Mouse (Mus musculus): Measurements from ENCODE around the gene Rnase4. TPM values are rescaled to one million over a fixed set of nuclear protein-coding genes. Genes with fewer than 3 reads are reported as not detected.

Rnase4 gene
- polyA plus RNA-seq, 1 experiment from 2014 or later: 166 TPM

DNA sequence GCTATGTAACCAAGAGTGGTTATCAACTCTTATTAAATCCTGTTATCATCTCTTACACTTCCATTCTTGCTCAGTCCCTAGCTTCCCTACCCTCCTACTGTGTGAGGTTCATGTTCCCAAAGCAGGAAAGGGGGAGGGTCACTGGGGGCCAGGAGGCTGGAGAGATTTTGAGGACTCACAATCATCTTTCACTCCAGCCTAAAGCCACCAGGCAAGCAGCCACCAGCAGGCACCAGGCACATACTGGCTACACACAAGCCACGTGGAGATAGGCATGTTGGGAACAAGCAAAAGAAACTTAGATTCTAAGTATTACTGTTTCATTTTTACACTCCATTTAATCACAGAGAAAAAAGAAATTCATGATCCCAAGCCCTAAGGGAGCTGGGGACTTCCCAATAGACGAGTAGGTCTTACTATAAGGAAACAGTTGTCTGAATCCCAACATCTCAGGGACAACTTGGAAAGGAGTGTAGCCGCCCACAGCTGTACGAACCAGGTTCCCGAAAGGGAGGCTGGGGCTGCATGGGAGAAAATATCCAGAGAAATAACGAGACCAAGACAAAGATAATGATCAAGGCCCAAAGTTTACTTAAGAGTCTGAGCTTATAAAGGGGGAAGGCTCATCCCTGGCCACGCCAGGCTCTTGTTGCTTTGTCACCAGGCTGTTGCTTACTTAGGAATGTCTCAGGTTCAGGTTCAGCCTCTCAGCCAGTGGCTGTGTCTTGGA lies 40.4 kb downstream of the Rnase4 start:
- WGBS: 76% methylated on average over 7 of the region's 7 CpGs
- no peak overlapping the region for H3K27ac ChIP-seq (ENCODE audit: low read length)
- no peaks in the 10 kb centered on the region for H3K27me3 ChIP-seq (ENCODE audit: control insufficient read depth, insufficient read depth, low read length)
- H3K9me3 ChIP-seq (replicated peaks; ENCODE audit: control insufficient read depth, low read length): no peaks in the 10 kb centered on the region
- H3K4me3 ChIP-seq (replicated peaks; ENCODE audit: low read length): no peak overlapping the region
- no peaks in the 10 kb centered on the region; the same call in 1 of the 2 replicates for H3K4me1 ChIP-seq (ENCODE audit: control insufficient read depth, insufficient read depth, low read length)
- no peak overlapping the region for H3K4me2 ChIP-seq (ENCODE audit: low read depth, low read length)
- no peaks in the 10 kb centered on the region for H3K36me3 ChIP-seq (ENCODE audit: control insufficient read depth, insufficient read depth, low read length)
- H3K9ac ChIP-seq (ENCODE audit: low read length): no peak overlapping the region
- no peak for ATAC-seq (ENCODE audit: insufficient read depth, low FRiP score)

DNA sequence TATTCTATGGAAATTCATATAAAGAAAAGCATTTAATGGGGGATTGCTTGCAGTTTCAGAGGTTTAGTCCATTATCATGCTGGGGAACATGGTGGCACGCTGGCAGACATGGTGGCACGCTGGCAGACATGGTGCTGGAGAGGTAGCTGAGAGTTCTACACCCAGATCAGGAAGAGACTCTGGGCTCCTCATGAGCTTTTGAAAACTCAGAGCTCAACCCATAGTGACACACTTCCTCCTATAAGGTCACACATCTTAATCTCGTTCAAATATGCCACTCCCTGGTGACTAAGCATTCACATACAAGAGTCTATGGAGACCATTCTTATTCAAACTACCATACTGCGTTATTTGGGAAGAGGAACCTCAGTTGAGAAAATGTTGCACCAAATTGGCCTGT lies 41.5 kb downstream of the Rnase4 start:
- 78% methylated on average over 4 of the region's 4 CpGs for WGBS
- H3K9me3 ChIP-seq (replicated peaks; ENCODE audit: control insufficient read depth, low read length): no peaks in the 10 kb centered on the region
- no peak overlapping the region for H3K27ac ChIP-seq (ENCODE audit: low read length)
- H3K9ac ChIP-seq (ENCODE audit: low read length): no peak overlapping the region
- H3K27me3 ChIP-seq (ENCODE audit: control insufficient read depth, insufficient read depth, low read length): no peaks in the 10 kb centered on the region
- H3K4me2 ChIP-seq (ENCODE audit: low read depth, low read length): no peak overlapping the region
- H3K4me3 ChIP-seq (replicated peaks; ENCODE audit: low read length): no peak overlapping the region
- peak; percentile 73; the same call in 1 of the 2 replicates for ATAC-seq (ENCODE audit: insufficient read depth, low FRiP score)
- no peaks in the 10 kb centered on the region; the same call in 1 of the 2 replicates for H3K4me1 ChIP-seq (ENCODE audit: control insufficient read depth, insufficient read depth, low read length)
- no peaks in the 10 kb centered on the region for H3K36me3 ChIP-seq (ENCODE audit: control insufficient read depth, insufficient read depth, low read length)

DNA sequence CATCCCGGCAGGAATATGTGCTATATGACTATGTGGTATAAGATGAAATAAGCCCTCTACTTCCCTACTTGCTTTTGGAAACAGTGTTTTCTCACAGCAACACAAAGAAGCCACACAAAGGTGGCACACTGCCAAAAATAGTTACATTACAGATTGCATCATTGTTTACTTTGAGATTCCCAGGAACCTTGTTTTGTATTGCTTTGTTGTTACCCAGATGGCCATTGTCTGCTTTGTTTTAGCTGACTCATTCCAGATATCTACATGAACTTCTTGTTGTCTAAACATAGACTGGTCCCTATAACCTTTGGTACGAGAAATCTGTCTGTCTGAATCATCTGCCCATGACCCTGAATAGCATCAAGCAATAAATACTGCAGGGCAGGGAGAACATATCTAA lies 49.5 kb downstream of the Rnase4 start:
- Histone ChIP-seq H3K4me3 (replicated peaks; ENCODE audit: low read length) (no peak overlapping the region), H3K27ac (ENCODE audit: low read length) (no peak overlapping the region), H3K36me3 (ENCODE audit: control insufficient read depth, insufficient read depth, low read length) (no peaks in the 10 kb centered on the region), H3K4me1 (ENCODE audit: control insufficient read depth, insufficient read depth, low read length) (no peaks in the 10 kb centered on the region), H3K9me3 (replicated peaks; ENCODE audit: control insufficient read depth, low read length) (no peaks in the 10 kb centered on the region), H3K4me2 (ENCODE audit: low read depth, low read length) (no peak overlapping the region), H3K27me3 (ENCODE audit: control insufficient read depth, insufficient read depth, low read length) (no peaks in the 10 kb centered on the region), H3K9ac (ENCODE audit: low read length) (no peak overlapping the region)
- 61% methylated on average over 2 of the region's 2 CpGs for WGBS
- no peak for ATAC-seq (ENCODE audit: insufficient read depth, low FRiP score)

DNA sequence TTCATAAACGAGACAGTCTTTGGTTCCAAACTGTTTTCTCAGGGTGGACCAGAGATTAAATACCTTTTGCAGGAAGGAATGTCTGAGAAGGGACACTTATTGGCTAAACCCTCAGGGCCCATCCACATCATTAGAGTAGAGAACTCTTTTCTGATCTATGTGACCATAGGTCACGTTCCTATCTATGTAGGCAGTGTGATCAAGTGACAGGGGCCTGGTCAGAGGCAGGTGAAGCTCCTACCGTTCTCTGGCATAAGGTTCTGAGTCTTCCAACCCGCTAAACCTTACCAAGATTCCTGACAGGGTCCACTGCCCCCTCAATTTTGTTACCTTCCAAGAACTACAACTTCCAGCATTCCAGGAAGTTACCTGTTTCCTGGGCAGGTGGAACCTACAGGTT lies 51.2 kb downstream of the Rnase4 start:
- Histone ChIP-seq H3K36me3 (ENCODE audit: control insufficient read depth, insufficient read depth, low read length) (no peaks in the 10 kb centered on the region), H3K4me2 (ENCODE audit: low read depth, low read length) (no peak overlapping the region), H3K4me1 (ENCODE audit: control insufficient read depth, insufficient read depth, low read length) (no peaks in the 10 kb centered on the region), H3K4me3 (replicated peaks; ENCODE audit: low read length) (no peak overlapping the region), H3K27ac (ENCODE audit: low read length) (no peak overlapping the region), H3K27me3 (ENCODE audit: control insufficient read depth, insufficient read depth, low read length) (no peaks in the 10 kb centered on the region), H3K9me3 (replicated peaks; ENCODE audit: control insufficient read depth, low read length) (no peaks in the 10 kb centered on the region), H3K9ac (ENCODE audit: low read length) (no peak overlapping the region)
- 84% methylated on average over 4 of the region's 4 CpGs for WGBS
- no peak for ATAC-seq (ENCODE audit: insufficient read depth, low FRiP score)

DNA sequence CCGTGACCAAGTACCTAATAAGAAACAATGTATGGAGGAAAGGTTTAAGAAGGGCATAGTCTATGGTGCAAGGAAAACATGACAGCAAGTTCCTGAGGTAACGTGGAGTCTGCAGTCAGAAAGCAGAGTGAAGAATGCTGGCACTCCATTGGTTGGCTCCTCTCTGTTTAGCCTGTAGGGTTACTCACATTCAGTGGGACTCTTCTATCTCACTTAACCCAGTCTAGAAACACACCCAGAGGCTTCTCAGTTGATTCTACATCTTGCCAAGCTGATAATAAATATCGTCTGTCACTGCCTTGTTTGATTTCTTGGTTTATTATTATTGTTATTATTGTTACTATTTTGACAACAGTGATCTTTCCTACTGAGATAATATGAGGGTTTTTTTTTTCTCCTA lies 51.7 kb downstream of the Rnase4 start:
- H3K4me3 ChIP-seq (replicated peaks; ENCODE audit: low read length): no peak overlapping the region
- no peaks in the 10 kb centered on the region for H3K27me3 ChIP-seq (ENCODE audit: control insufficient read depth, insufficient read depth, low read length)
- 74% methylated on average over 3 of the region's 3 CpGs for WGBS
- H3K9ac ChIP-seq (ENCODE audit: low read length): no peak overlapping the region
- H3K4me1 ChIP-seq (ENCODE audit: control insufficient read depth, insufficient read depth, low read length): no peaks in the 10 kb centered on the region
- no peak overlapping the region for H3K4me2 ChIP-seq (ENCODE audit: low read depth, low read length)
- no peak overlapping the region for H3K27ac ChIP-seq (ENCODE audit: low read length)
- no peak for ATAC-seq (ENCODE audit: insufficient read depth, low FRiP score)
- no peaks in the 10 kb centered on the region for H3K36me3 ChIP-seq (ENCODE audit: control insufficient read depth, insufficient read depth, low read length)
- H3K9me3 ChIP-seq (replicated peaks; ENCODE audit: control insufficient read depth, low read length): no peaks in the 10 kb centered on the region

DNA sequence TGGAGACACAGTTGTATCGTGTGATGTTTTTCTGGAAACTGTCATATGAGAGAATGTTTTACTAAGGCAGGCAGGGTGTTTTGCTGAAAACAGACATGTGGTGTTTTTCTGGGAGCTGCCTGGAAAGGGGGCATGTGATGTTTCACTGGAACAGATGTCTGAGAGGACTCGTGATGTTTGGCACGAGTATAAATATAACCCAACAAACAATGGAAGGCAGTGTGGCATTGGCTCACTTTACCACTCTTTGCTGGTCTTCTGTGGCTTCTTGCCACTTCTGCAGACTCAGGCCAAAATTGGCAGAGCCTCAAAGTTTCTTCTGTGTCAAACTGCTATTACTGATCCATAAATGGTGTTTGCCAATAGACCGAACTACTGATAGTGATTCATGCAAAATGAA lies 52.4 kb downstream of the Rnase4 start:
- no peaks in the 10 kb centered on the region for H3K36me3 ChIP-seq (ENCODE audit: control insufficient read depth, insufficient read depth, low read length)
- no peak overlapping the region for H3K4me3 ChIP-seq (replicated peaks; ENCODE audit: low read length)
- H3K27me3 ChIP-seq (ENCODE audit: control insufficient read depth, insufficient read depth, low read length): no peaks in the 10 kb centered on the region
- no peak for ATAC-seq (ENCODE audit: insufficient read depth, low FRiP score)
- H3K4me1 ChIP-seq (ENCODE audit: control insufficient read depth, insufficient read depth, low read length): no peaks in the 10 kb centered on the region
- H3K4me2 ChIP-seq (ENCODE audit: low read depth, low read length): no peak overlapping the region
- 53% methylated on average over 4 of the region's 4 CpGs for WGBS
- H3K9ac ChIP-seq (ENCODE audit: low read length): no peak overlapping the region
- no peaks in the 10 kb centered on the region for H3K9me3 ChIP-seq (replicated peaks; ENCODE audit: control insufficient read depth, low read length)
- H3K27ac ChIP-seq (ENCODE audit: low read length): no peak overlapping the region

DNA sequence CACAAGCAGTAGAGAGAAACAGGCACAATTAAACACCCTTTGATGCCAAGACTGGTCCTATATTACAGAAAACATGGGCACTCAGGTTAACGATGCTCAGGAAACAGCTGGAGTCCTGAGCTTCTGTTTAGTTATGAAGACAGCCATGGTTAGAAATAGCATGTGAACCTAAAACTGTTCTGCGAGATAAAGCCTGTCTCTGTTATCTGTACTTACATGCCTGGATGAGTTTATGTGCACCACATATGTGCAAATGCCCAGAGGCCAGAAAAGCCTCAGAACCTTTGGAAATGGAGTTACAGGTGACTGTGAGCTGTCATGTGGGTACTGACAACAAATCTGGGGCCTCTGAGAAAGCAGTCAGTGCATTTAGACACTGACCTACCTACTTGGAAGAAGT lies 53.1 kb downstream of the Rnase4 start:
- Histone ChIP-seq H3K4me1 (ENCODE audit: control insufficient read depth, insufficient read depth, low read length) (no peaks in the 10 kb centered on the region), H3K4me3 (replicated peaks; ENCODE audit: low read length) (no peak overlapping the region), H3K9me3 (replicated peaks; ENCODE audit: control insufficient read depth, low read length) (no peaks in the 10 kb centered on the region), H3K4me2 (ENCODE audit: low read depth, low read length) (no peak overlapping the region), H3K27ac (ENCODE audit: low read length) (no peak overlapping the region), H3K36me3 (ENCODE audit: control insufficient read depth, insufficient read depth, low read length) (no peaks in the 10 kb centered on the region), H3K9ac (ENCODE audit: low read length) (no peak overlapping the region), H3K27me3 (ENCODE audit: control insufficient read depth, insufficient read depth, low read length) (no peaks in the 10 kb centered on the region)
- ATAC-seq (ENCODE audit: insufficient read depth, low FRiP score): no peak
- 67% methylated on average over 2 of the region's 2 CpGs for WGBS

DNA sequence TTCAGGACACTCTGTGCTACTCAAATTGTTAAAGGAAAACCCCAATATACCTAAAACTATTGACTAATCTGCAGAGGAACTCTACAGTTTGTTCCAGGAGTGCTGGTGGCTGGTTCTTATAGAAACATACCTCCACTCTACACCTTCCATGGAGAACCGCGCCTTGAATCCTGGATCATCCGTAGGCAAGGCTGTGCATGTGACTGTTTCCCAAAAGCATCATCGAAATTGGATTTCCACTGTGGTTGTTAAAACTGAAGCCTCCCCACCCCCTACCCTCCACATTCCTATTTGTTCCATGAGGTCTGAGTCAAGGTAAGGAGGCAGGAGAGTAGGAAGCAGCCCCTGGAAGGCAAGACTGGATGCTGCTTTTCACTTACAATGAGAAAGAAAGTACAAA lies 53.6 kb downstream of the Rnase4 start:
- no peak for ATAC-seq (ENCODE audit: insufficient read depth, low FRiP score)

DNA sequence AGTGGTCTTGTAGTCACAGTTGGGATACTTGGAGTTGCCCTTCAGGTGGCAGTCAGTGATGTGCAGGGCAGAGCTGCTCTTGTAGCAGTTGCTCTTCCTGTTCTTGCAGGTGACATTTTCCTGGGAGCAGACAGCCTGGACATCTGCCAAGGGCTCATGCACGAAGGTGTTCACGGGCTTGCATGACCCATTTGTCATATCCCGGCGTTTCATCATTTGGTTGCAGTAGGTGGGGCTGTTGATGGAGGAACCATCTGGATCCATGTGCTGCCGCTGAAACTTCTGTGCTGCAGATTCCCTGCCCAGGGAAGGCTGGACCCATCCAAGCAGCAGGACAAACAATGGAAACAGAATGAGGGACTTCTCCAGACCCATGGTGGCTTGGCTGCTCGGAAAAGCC lies 54.6 kb downstream of the Rnase4 start:
- Histone ChIP-seq H3K9me3 (replicated peaks; ENCODE audit: control insufficient read depth, low read length) (no peaks in the 10 kb centered on the region), H3K27me3 (ENCODE audit: control insufficient read depth, insufficient read depth, low read length) (no peaks in the 10 kb centered on the region), H3K4me3 (replicated peaks; ENCODE audit: low read length) (no peak overlapping the region), H3K9ac (ENCODE audit: low read length) (no peak overlapping the region), H3K27ac (ENCODE audit: low read length) (no peak overlapping the region), H3K4me2 (ENCODE audit: low read depth, low read length) (no peak overlapping the region), H3K36me3 (ENCODE audit: control insufficient read depth, insufficient read depth, low read length) (no peaks in the 10 kb centered on the region), H3K4me1 (ENCODE audit: control insufficient read depth, insufficient read depth, low read length) (no peaks in the 10 kb centered on the region)
- no peak for ATAC-seq (ENCODE audit: insufficient read depth, low FRiP score)
- 60% methylated on average over 6 of the region's 6 CpGs for WGBS

More for the DNA sequence above, 53.6 kb downstream of the Rnase4 start:
- Histone ChIP-seq H3K4me3 (replicated peaks; ENCODE audit: low read length) (no peak overlapping the region), H3K4me1 (ENCODE audit: control insufficient read depth, insufficient read depth, low read length) (no peaks in the 10 kb centered on the region), H3K36me3 (ENCODE audit: control insufficient read depth, insufficient read depth, low read length) (no peaks in the 10 kb centered on the region), H3K4me2 (ENCODE audit: low read depth, low read length) (no peak overlapping the region), H3K27me3 (ENCODE audit: control insufficient read depth, insufficient read depth, low read length) (no peaks in the 10 kb centered on the region), H3K9ac (ENCODE audit: low read length) (no peak overlapping the region), H3K27ac (ENCODE audit: low read length) (no peak overlapping the region), H3K9me3 (replicated peaks; ENCODE audit: control insufficient read depth, low read length) (no peaks in the 10 kb centered on the region)
- 92% methylated on average over 4 of the region's 4 CpGs for WGBS
